Mouse (Mus musculus) embryonic fibroblast, embryonic 13.5 days (primary cell): Measurements from ENCODE around the gene Gprasp1. TPM values are rescaled to one million over a fixed set of nuclear protein-coding genes. Genes with fewer than 3 reads are reported as not detected.
"Not testable (repeated sequence)": the region's sequence is repeated elsewhere in the genome, so short reads cannot be mapped to it uniquely, and the experiment has no call there.

Source experiments
- H3K27ac ChIP-seq: 2 replicates; pipeline ENCODE4 v1.5.1; 2012; ENCODE audit warnings: low read length, control low read depth, inconsistent platforms; ENCODE audit not compliant: insufficient read depth
- H3K4me1 ChIP-seq: 2 replicates; pipeline ENCODE4 v1.6.1; 2011; ENCODE audit warnings: low read length; ENCODE audit not compliant: control insufficient read depth, insufficient read depth
- H3K4me3 ChIP-seq: 2 replicates; pipeline ENCODE4 v1.5.1; 2011; ENCODE audit warnings: mild to moderate bottlenecking, control low read depth, low read length; ENCODE audit not compliant: insufficient read depth
- CTCF ChIP-seq: IDR thresholded peaks from 2 replicates; pipeline ENCODE4 v1.5.1; 2011; ENCODE audit warnings: mild to moderate bottlenecking, control low read depth, low read length, moderate library complexity, borderline replicate concordance; ENCODE audit not compliant: insufficient read depth
- POLR2A ChIP-seq: IDR thresholded peaks from 2 replicates; pipeline ENCODE4 v1.6.1; 2011; ENCODE audit warnings: low read depth, mild to moderate bottlenecking, control low read depth, low read length, moderate library complexity
- polyA plus RNA-seq: library from polyadenylated mRNA; stranded (reverse); fragments of >200 nt; gene quantifications from 2 replicates; pipeline ENCODE4 v1.2.4, GENCODE M21; 2011; ENCODE audit warnings: low read depth; ENCODE audit not compliant: missing spikeins, insufficient read length

Gene Gprasp1
- 40.1 and 47.5 TPM in 2 replicates for polyA plus RNA-seq

- TF ChIP-seq CTCF (no peak), POLR2A (peak; percentile 77)
- H3K4me3 ChIP-seq, result peak within 1 kb of the TSS; percentile 85
- no peaks in the 10 kb centered on the region for H3K4me1 ChIP-seq
- H3K27ac ChIP-seq, result no peak within 1 kb of the TSS
These were observed at the start of gene Gprasp1, which contains the start of gene Armcx5 for GRCm38 (mm10) chrX:135742304-135743055. Gene Gprasp1, plus strand, starts transcription at chrX:135742733. Gene Armcx5, plus strand, starts transcription at chrX:135742733.

- H3K27ac ChIP-seq, result no peak within 1 kb of the TSS
- TF ChIP-seq POLR2A (no peak), CTCF (no peak)
- no peaks in the 10 kb centered on the region for H3K4me1 ChIP-seq
- no peak within 1 kb of the TSS for H3K4me3 ChIP-seq
These were observed 48.9 kb upstream of the Gprasp1 start, which contains the start of gene Tcp11x2 for GRCm38 (mm10) chrX:135693633-135694032. Gene Tcp11x2, minus strand, starts transcription at chrX:135693790.

GRCm38 (mm10) chrX:135703111-135703510 lies 39.4 kb upstream of the Gprasp1 start:
- Histone ChIP-seq H3K4me1 (no peaks in the 10 kb centered on the region), H3K27ac (no peak overlapping the region), H3K4me3 (no peak overlapping the region)
- no peak for TF ChIP-seq CTCF
- no peak for TF ChIP-seq POLR2A

- no peak overlapping the region for H3K4me3 ChIP-seq
- TF ChIP-seq CTCF (no peak), POLR2A (no peak)
- no peak overlapping the region for H3K27ac ChIP-seq
- H3K4me1 ChIP-seq, result no peaks in the 10 kb centered on the region
These were observed 38.2 kb upstream of the Gprasp1 start for GRCm38 (mm10) chrX:135704349-135704748.

- no peak overlapping the region for H3K4me3 ChIP-seq
- H3K4me1 ChIP-seq, result no peaks in the 10 kb centered on the region
- TF ChIP-seq CTCF, result no peak
- TF ChIP-seq POLR2A, result no peak
- no peak overlapping the region for H3K27ac ChIP-seq
These were observed 29.7 kb upstream of the Gprasp1 start for GRCm38 (mm10) chrX:135712845-135713244.

GRCm38 (mm10) chrX:135725161-135725560 lies 17.4 kb upstream of the Gprasp1 start, which contains the start of gene Tmsb15a:
Gene Tmsb15a, minus strand, starts transcription at chrX:135725261.
- no peak for TF ChIP-seq POLR2A
- TF ChIP-seq CTCF, result no peak
- H3K4me1 ChIP-seq, result no peaks in the 10 kb centered on the region
- no peak within 1 kb of the TSS for H3K27ac ChIP-seq
- no peak within 1 kb of the TSS for H3K4me3 ChIP-seq

GRCm38 (mm10) chrX:135738730-135739520 lies 3.6 kb upstream of the Gprasp1 start:
- Histone ChIP-seq H3K4me1 (no peaks in the 10 kb centered on the region), H3K4me3 (no peak overlapping the region), H3K27ac (no peak overlapping the region)
- no peak for TF ChIP-seq POLR2A

GRCm38 (mm10) chrX:135743056-135743355 lies 473 bp downstream of the Gprasp1 start:
- Histone ChIP-seq H3K4me3 (peak overlapping the region; percentile 85), H3K4me1 (no peaks in the 10 kb centered on the region), H3K27ac (no peak overlapping the region)
- TF ChIP-seq POLR2A (no peak), CTCF (no peak)

GRCm38 (mm10) chrX:135745376-135745775 lies 2.8 kb downstream of the Gprasp1 start:
- H3K4me3 ChIP-seq, H3K27ac ChIP-seq, H3K4me1 ChIP-seq: not testable (repeated sequence)

- peak; percentile 60; the same call in 1 of the 2 replicates for TF ChIP-seq CTCF
- no peak for TF ChIP-seq POLR2A
- H3K27ac ChIP-seq, result no peak overlapping the region
- H3K4me1 ChIP-seq, result no peaks in the 10 kb centered on the region
- no peak overlapping the region for H3K4me3 ChIP-seq
These were observed 10.3 kb downstream of the Gprasp1 start for GRCm38 (mm10) chrX:135752832-135753231.
